Mouse (Mus musculus) heart, embryonic 14.5 days (tissue): Measurements from ENCODE around the gene Slc38a5. TPM values are rescaled to one million over a fixed set of nuclear protein-coding genes. Genes with fewer than 3 reads are reported as not detected.

Source experiments
- ATAC-seq: fragments of 200-750 bp; cut with Nextera tagmentation; 2 replicates; pipeline ENCODE4 v1.8.0; 2017; ENCODE audit warnings: low read depth, moderate TSS enrichment; ENCODE audit not compliant: insufficient number of reproducible peaks, insufficient read depth, low FRiP score
- H3K27ac ChIP-seq, 2 experiments: fragments of 200-500 bp in 1 of 2; fragments of 300-500 bp in 1 of 2; sonication (generic) in 1 of 2; replicated peaks in 1 of 2; 2 replicates each; pipeline ENCODE4 v1.5.1; 2012 to 2014; ENCODE audit warnings: low read depth in 2 of 2, low read length in 2 of 2, control low read depth in 1 of 2, mild to moderate bottlenecking in 1 of 2, mixed read lengths in 1 of 2; ENCODE audit not compliant: control insufficient read depth in 1 of 2, insufficient read depth in 1 of 2
- H3K27me3 ChIP-seq: fragments of 300-500 bp; sonication (generic); 2 replicates; pipeline ENCODE4 v1.6.1; 2014; ENCODE audit warnings: mild to moderate bottlenecking, low read length, control low read depth; ENCODE audit not compliant: control insufficient read depth, insufficient read depth
- H3K36me3 ChIP-seq: fragments of 300-500 bp; sonication (generic); 2 replicates; pipeline ENCODE4 v1.6.1; 2014; ENCODE audit warnings: mild to moderate bottlenecking, control low read depth, low read length, mixed read lengths; ENCODE audit not compliant: control insufficient read depth, insufficient read depth
- H3K4me1 ChIP-seq, 2 experiments: fragments of 200-500 bp in 1 of 2; fragments of 300-500 bp in 1 of 2; sonication (generic) in 1 of 2; 2 replicates each; pipeline ENCODE4 v1.6.1; 2012 to 2014; ENCODE audit warnings: low read length in 2 of 2, control low read depth in 1 of 2, mixed read lengths in 1 of 2; ENCODE audit not compliant: control insufficient read depth in 2 of 2, insufficient read depth in 2 of 2
- H3K4me2 ChIP-seq: fragments of 300-500 bp; sonication (generic); 2 replicates; pipeline ENCODE4 v1.6.1; 2014; ENCODE audit warnings: mild to moderate bottlenecking, low read length
- H3K4me3 ChIP-seq, 2 experiments: fragments of 200-500 bp in 1 of 2; fragments of 300-500 bp in 1 of 2; sonication (generic) in 1 of 2; 2 replicates each; pipeline ENCODE4 v1.5.1; 2012 to 2014; ENCODE audit warnings: low read length in 2 of 2, mild to moderate bottlenecking in 2 of 2, control low read depth in 1 of 2, low read depth in 1 of 2, moderate library complexity in 1 of 2; ENCODE audit not compliant: control insufficient read depth in 1 of 2, insufficient read depth in 1 of 2
- H3K9ac ChIP-seq: fragments of 300-500 bp; sonication (generic); 2 replicates; pipeline ENCODE4 v1.6.1; 2014; ENCODE audit warnings: mild to moderate bottlenecking, low read length
- H3K9me3 ChIP-seq: fragments of 300-500 bp; sonication (generic); 2 replicates; pipeline ENCODE4 v1.6.1; 2016; ENCODE audit warnings: low read length, control low read depth; ENCODE audit not compliant: control insufficient read depth
- WGBS: fragments of 180-500 bp; shearing (Covaris S2); extraction: QIAGEN DNeasy Blood & Tissue Kit; methylation state at CpG from one replicate; pipeline ENCODE4 v1.1.7; 2014; 5-methylcytosine and 5-hydroxymethylcytosine counted together
- polyA plus RNA-seq: library from polyadenylated mRNA; unstranded; fragments of >200 nt; fragmentation: Nextera tagmentation; extraction: Ambion mirVana; gene quantifications from 2 replicates; pipeline ENCODE4 v1.2.1, GENCODE M21; 2014

Slc38a5 gene
- polyA plus RNA-seq, 1 experiment from 2014 or later: 26.5 TPM

DNA sequence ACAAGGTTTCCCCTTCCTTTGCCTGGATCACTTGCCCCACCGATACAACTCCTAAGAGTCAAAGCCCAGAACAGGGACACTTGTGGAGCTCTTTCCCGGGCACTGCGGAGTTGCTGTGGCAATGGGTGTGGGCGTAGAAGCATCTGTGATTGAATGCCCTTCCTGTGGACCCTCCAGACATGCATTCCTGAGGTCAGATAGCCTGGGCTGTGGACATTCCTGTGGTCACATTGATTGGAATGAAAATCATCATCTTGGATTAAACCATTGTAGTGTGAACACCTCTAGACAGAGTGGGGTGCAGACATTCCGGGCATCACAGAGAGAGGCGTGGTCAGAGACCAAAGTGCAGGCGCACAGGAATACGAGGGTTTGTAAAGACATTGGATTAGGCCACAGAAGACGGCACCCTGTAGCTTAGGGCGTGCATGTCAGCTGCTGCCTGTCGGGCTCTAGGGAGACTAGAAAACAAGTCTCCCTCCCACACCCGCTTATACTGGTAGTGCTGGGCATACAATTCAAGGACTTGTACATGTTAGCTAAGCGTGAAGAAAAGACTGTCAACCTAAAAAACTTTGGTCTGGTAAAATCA, 32.0 kb upstream of the Slc38a5 start:
- Histone ChIP-seq H3K9me3 (no peaks in the 10 kb centered on the region), H3K27me3 (no peaks in the 10 kb centered on the region), H3K9ac (no peak overlapping the region), H3K36me3 (no peaks in the 10 kb centered on the region), H3K27ac (no peak overlapping the region), H3K4me1 (no peaks in the 10 kb centered on the region), H3K4me3 (no peak overlapping the region), H3K4me2 (no peak overlapping the region)
- ATAC-seq: no peak
- 73% methylated on average over 13 of the region's 13 CpGs for WGBS

- H3K27me3 ChIP-seq: no peaks in the 10 kb centered on the region
- H3K4me2 ChIP-seq: no peak overlapping the region
- 73% methylated on average over 2 of the region's 2 CpGs for WGBS
- H3K9ac ChIP-seq: no peak overlapping the region
- no peak for ATAC-seq
- peaks cover 12% of the 10 kb centered on the region; the same call in 1 of the 2 replicates for H3K36me3 ChIP-seq
- H3K4me3 ChIP-seq: no peak overlapping the region
- no peak overlapping the region for H3K27ac ChIP-seq
- no peaks in the 10 kb centered on the region for H3K9me3 ChIP-seq
- H3K4me1 ChIP-seq: peaks cover 0 to 6% of the 10 kb centered on the region in 2 experiments; a peak in 1 of 4 replicates
These were observed 23.3 kb upstream of the Slc38a5 start for GRCm38 (mm10) chrX:8247680-8248079.

GRCm38 (mm10) chrX:8248542-8249120, 22.3 kb upstream of the Slc38a5 start:
- H3K9ac ChIP-seq: no peak overlapping the region
- H3K36me3 ChIP-seq: peaks cover 12% of the 10 kb centered on the region; the same call in 1 of the 2 replicates
- H3K4me3 ChIP-seq: no peak overlapping the region
- ATAC-seq: no peak
- 66% methylated on average over 8 of the region's 8 CpGs for WGBS
- no peak overlapping the region for H3K27ac ChIP-seq
- no peaks in the 10 kb centered on the region for H3K27me3 ChIP-seq
- H3K4me2 ChIP-seq: no peak overlapping the region
- no peaks in the 10 kb centered on the region for H3K9me3 ChIP-seq
- H3K4me1 ChIP-seq: peaks cover 0 to 6% of the 10 kb centered on the region in 2 experiments; a peak in 1 of 4 replicates

GRCm38 (mm10) chrX:8251789-8252333, 19.1 kb upstream of the Slc38a5 start:
- peaks cover 0 to 6% of the 10 kb centered on the region in 2 experiments; a peak in 1 of 4 replicates for H3K4me1 ChIP-seq
- ATAC-seq: no peak
- H3K4me3 ChIP-seq: peak overlapping the region; percentile 59 to 72
- peak overlapping the region in 1 of 2 experiments; percentile 50; a peak in 1 of 4 replicates for H3K27ac ChIP-seq
- 0 out of 2 replicates have a peak, but pooled peaks cover 5% of the 10 kb centered on the region for H3K36me3 ChIP-seq
- 17% methylated on average over 18 of the region's 18 CpGs for WGBS
- H3K9me3 ChIP-seq: no peaks in the 10 kb centered on the region
- peak overlapping the region; percentile 74 for H3K9ac ChIP-seq
- H3K4me2 ChIP-seq: peak overlapping the region; percentile 70
- H3K27me3 ChIP-seq: no peaks in the 10 kb centered on the region

GRCm38 (mm10) chrX:8252334-8253285, 18.3 kb upstream of the Slc38a5 start, which contains the start of gene Ftsj1:
TSS of gene Ftsj1 (minus strand) at chrX:8252406.
- peak; percentile 86 for ATAC-seq
- Histone ChIP-seq H3K4me3 (peak within 1 kb of the TSS; percentile 59 to 72), H3K4me1 (peaks cover 0 to 6% of the 10 kb centered on the region in 2 experiments; a peak in 1 of 4 replicates), H3K9me3 (no peaks in the 10 kb centered on the region), H3K4me2 (peak within 1 kb of the TSS; percentile 70), H3K9ac (peak within 1 kb of the TSS; percentile 74), H3K27me3 (no peaks in the 10 kb centered on the region), H3K27ac (peak within 1 kb of the TSS; percentile 50 to 55; a peak in 3 of 4 replicates), H3K36me3 (0 out of 2 replicates have a peak, but pooled peaks cover 5% of the 10 kb centered on the region)
- WGBS: 12% methylated on average over 45 of the region's 45 CpGs

DNA sequence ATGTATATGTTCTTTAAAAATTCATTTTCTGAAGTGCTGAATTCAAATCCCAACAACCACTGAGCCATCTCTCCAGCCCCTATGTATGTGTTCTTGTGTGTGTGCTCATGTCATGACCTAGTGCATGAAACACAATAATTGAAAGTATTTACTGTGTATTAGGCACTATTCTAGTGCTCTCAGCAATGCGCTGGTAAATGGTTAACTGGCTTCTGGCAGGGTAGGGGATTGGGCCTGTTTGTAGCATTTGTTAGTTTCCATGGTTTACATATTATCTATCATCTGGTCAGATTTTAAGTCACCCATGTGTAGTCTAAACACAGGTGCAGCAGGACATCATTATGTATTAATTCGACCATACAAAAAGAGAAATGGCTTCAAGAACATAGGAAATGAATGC, 17.2 kb upstream of the Slc38a5 start:
- H3K4me1 ChIP-seq: peaks cover 0 to 6% of the 10 kb centered on the region in 2 experiments; a peak in 1 of 4 replicates
- ATAC-seq: no peak
- no peak overlapping the region for H3K4me2 ChIP-seq
- 76% methylated on average over 2 of the region's 2 CpGs for WGBS
- no peak overlapping the region for H3K9ac ChIP-seq
- no peaks in the 10 kb centered on the region for H3K9me3 ChIP-seq
- H3K27ac ChIP-seq: no peak overlapping the region
- H3K27me3 ChIP-seq: no peaks in the 10 kb centered on the region
- H3K36me3 ChIP-seq: 0 out of 2 replicates have a peak, but pooled peaks cover 5% of the 10 kb centered on the region
- no peak overlapping the region for H3K4me3 ChIP-seq

DNA sequence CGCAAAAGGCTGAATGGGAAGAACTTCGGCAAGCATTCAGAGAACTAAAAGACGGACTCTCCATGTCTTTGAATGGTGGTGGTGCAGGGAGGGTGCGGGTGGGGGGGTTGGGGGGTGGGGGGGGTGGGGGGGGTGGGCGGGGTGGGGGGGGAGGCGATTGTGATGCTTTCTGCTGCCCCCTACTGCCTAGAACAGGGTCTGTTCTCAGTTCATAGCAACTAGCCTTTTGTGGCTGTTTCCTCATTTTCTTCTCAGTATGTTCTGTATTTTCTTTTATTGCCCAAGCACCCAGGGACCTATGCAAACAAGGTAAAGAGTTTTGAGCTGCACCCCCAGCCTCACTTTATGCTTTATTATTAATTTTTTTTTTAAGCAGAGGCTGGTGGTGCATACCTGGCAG, 15.1 kb upstream of the Slc38a5 start:
- Histone ChIP-seq H3K4me1 (peaks cover 0 to 6% of the 10 kb centered on the region in 2 experiments; a peak in 1 of 4 replicates), H3K9ac (no peak overlapping the region), H3K4me2 (no peak overlapping the region), H3K9me3 (no peaks in the 10 kb centered on the region), H3K27me3 (no peaks in the 10 kb centered on the region), H3K27ac (no peak overlapping the region), H3K36me3 (no peaks in the 10 kb centered on the region), H3K4me3 (no peak overlapping the region)
- 54% methylated on average over 4 of the region's 6 CpGs for WGBS
- no peak for ATAC-seq
